Mouse (Mus musculus): ENCODE results near the gene Itih4. TPM values are rescaled to one million over a fixed set of nuclear protein-coding genes. Genes with fewer than 3 reads are reported as not detected.

Itih4 gene
- 1 to 10 TPM; 1.6 to 2.5 TPM for total RNA-seq (2021)

DNA sequence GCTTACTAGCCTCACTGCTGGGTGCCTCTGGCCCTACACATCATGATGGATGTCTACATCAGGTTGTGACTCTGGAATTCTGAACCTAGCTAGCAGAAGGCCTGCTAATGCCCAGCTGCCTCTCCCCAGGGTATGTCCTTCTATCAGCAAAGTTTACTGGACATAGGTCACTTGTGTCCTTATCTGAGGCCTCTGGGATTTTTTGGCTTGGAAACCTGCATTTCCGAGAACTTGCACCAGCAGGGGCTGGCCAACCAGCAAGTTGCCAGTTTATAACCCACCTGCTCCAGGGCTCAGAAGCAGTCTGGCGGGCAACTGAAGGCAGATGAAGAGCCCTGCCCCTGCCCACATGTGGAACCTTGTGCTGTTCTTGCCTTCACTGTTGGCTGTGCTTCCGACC, at the start of gene Itih4:
Itih4 (plus strand) TSS at position 273 of the 400 bp plus-strand sequence.
- DNase-seq, result no peak

DNA sequence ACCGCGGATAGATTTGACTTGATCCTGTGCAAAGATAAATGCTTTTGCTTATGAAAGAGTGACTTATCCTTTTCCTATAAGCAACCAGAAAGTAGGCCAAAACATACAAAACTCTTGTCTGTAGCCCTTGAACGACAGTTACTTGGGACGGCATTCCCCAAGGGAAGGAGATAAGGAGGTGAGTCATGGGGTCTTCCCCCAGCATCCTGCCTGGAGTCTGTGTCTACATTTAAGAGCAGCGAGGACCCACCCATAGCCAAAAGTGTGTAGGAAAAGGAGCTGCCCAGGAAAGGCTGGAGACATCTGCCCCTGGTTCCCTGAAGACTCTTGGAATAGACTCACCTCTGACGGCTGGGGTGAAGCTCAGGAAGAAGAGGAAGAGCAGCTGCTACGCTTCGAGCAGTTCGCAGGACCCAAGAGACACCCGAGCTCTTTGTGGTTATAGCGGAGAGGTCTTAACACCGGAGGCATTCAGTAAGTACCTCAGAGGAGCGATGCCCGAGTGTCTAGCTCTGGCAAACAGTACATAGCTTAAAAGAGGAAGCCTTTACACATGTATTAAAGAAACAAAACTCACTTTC, 48.8 kb upstream of the Itih4 start:
- DNase-seq, result no peak

DNA sequence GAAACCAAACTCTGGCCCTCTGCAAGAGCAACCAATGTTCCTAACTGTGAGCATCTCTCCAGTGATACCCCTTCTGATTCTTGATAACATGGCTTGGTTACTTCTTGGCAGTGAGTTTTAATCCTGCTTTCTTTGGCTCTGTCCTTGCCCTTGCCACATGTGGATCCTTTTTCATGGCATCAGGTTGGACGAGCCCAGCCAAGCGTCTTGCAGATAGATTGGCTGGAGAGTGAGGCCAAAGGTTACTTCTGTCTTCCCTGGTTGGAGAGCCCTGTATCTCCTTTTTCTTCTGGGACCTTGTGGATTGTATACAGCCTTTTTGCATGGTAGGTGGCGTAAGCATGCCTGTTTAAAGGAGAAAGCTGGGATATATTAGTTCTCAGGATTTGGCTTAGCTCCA, 42.6 kb upstream of the Itih4 start:
- DNase-seq, result no peak

DNA sequence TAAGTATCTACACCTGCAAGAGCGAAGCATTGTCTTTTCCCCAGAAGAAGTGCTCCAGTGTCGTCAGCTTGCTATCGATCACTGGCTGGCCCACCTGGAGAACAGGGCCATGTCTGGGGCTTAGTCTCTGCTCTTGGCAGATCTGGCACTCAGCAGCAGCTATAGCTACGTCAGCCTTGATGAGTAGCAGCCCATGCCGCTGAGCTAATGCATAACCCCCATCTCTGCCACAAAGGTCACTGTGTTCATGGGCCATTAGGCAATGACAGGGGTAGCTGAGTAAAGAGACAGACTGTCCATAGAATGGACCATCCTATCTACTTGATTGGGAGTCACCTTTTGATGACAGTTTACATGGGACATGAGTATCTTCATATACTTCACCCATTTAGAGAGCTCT, 35.8 kb upstream of the Itih4 start:
- DNase-seq, result no peak

DNA sequence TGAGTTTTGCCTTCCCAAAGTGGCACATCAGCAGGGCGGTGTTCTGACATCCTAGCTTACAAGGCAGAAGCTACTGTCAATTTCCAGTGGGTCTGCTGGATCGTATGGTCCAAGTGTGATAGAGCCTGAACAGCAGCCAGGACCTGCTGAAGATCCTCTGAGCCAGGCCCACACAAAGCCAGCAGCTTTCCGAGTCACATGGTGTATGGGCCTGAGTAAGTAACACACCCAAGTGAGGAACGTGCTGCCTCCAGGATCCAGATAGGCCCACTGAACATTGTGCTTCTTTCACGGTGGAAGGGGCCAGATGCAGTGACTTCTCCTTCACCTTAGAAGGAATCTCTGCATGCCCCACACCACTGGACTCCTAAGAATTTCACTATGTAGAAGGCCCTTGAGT, 34.0 kb upstream of the Itih4 start:
- DNase-seq, result no peak

DNA sequence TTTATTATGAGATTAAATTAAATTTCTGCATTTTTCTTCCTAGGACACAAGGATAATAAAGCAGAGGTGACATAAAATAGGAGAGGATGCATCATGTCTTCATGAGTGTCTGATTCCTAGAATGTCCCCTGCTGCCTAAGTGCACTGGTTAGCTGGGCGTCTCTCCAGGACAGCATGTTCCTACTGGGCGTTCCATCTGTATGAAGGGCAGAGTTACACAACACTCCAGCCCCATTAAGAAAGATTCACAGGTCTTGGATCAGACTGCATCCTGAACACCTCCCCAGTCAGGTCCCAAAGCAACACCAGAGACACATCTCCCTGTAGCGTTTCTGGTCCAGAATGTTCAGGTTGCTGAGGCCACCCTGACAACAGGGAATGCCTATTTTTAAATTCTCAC, 31.0 kb upstream of the Itih4 start:
- DNase-seq, result no peak

DNA sequence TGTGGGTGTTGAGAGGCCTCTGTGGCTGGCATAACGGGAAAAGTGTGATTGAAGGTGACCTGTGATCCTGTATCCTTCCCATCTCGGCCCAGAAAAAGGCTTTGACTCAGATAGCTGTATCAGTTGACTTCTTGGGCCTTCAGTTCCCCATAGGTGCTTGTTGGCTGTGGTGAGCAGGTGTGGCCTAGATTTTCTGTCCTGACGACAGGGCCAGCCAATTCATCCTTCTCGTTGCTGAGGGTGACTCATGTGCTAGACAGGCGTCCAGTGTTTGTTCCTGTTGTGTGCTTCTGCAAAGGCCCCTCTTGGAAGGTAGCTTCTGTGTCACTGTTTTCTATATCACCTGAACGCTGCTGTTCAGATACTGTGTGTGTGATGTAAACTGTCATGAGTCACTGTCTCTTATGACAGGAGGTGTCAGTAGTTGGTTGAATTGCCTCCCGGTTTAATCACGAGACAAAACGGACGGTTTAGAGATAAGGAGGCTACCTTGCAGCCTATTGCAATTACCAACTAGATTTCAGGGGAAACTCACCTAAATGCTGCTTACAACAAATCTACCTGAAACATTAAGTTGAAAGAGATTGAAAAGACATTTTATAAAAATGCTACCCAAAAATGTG, 29.3 kb upstream of the Itih4 start:
- no peak for DNase-seq

DNA sequence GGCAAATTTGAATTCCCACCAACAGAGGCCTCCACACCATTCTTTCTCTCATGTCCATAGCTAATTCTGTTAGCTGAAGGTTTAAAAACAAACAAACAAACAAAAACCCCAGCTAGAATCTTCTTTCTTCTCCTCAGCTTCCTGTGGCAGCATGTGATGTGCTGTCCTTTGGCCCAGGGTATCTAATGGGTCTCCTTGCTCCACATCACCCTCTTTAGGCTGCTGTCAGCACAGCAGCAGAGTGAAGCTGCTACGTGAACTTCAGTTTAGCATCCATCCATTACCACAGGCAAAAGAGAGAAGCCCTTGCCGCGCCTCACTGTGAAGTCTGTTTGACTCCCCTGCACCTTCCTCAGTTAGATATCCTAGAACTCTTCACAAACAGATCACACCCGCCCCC, 28.3 kb upstream of the Itih4 start:
- no peak for DNase-seq

DNA sequence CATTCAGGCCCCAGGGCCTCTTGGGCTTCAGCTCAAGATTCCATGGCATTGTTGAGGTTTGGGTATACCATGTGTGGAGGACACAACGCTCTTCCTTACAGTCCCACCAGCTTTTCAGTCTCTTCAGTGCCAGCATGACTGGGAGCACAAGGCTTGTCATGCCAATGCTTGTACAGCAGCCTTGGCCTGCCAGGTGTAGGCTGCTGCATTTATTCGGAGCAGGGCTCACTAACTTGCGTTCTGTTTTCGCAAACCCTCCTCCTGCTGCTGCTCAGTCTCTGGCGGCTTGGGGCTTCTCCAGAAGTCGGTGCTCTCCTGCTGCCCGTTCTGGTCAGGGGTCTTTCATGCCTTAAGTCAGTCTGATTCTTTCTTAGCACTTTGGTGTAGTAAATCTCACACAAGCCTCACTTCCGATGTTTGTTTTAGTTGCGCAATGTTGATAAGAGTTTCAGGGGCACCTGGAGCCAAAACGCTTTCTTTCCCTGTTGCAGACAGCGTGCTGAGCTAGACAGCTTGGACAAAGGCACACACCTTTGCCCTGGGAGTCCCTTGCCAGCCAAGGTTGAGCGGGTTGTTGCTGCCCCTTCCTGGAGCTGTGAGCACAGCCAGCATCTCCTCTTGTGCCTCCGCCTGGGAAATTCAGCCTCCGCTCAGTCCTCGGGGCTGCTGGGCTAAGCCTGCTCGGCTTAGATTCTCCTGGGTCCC, 24.7 kb upstream of the Itih4 start:
- DNase-seq, result no peak

DNA sequence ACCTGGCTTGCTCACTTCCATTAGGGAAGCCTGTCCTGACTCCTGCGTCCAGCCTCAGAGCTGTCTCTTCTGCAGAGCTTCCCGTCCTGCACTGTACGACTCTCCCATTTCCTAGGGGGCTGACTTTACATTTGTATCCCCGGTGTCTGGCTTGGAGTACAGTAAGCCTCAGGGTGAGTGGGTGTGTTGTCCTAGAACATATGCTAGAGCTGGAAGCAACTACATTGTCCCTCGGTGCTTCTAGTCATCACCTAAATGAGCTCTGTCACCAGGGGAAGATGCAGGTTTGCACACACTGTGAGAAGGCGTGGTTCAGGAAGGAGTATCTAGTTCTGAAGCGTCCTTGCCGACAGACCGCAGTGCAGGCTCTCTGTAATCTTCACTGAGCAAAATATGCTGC, 23.9 kb upstream of the Itih4 start:
- no peak for DNase-seq

DNA sequence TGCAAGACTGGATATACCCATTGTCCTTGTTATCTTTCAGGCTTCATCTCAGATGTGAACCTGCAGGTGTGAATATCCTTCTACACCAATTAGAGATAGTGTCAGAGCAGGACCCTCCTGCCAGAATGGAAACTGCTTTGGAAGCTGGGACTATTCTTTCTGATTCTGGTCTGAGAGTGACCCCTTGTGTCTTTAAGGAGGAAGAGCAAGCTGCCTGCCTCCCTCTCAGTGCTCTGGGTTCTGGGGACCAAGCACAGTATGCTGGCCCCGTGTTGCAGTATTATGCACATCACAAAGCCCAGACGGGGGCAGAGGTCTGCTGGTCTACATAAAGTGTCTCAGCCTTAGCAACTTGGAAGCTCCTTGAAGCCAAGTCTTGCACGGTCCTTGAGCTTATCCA, 21.0 kb upstream of the Itih4 start:
- DNase-seq, result no peak

DNA sequence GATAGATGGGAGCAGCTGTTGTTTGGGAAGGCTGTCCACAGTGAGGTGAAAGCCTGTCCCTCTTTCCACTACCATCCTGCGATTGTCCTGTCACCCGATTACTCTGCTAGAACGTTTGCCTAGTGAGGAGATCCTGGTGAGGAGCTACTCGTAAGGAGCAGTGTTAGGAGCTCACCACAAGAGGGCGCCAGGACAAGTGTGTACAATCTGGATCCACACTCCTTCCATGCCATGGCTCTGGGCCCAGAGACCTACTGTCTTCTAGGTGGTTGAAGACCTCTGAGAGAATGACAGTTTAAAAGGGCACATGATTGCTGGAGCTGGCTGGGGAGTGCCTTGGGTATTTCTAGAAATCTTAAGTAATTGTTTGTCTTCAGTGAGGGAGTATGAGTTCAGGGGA, 19.2 kb upstream of the Itih4 start:
- DNase-seq, result peak; percentile 87

DNA sequence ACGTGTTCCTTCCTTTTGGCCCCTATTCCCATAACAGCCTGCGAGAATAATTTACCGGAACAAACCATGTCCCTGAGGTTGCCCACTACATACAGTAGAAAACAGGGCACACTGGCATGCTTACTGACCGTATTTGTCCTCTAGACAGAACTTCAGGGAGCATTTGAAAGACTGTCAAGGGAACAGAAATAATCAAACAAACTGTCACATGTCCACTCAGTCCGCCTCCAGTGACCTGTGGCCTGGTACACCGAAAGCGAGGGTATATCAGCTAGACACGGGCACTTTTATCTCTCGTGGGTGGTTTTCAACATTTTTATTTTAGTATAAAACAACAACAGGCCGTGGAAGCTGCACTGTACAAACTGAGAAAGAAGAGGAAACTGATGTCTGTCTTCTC, 17.4 kb upstream of the Itih4 start:
- no peak for DNase-seq

DNA sequence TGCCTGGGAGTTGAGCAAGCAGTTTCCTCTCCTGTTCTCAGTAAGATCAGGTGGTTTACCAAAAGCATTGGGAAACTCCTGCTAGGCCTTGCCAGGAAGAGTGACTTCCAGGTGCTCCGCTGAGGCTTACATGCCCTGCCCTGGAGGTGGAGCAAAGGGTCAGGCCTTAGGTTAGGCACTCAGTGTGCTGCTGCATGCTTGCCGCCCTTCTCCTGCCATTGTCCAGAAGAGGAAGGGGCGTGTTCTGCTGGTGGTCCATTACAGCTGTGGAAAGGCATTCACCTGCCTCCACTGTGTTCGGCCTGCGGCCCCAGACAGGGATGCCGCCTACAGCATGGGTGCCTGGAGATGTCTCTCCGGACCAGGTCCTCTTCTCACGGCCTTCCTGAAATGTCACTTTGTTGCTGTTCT, 16.9 kb upstream of the Itih4 start:
- peak; percentile 47 for DNase-seq

DNA sequence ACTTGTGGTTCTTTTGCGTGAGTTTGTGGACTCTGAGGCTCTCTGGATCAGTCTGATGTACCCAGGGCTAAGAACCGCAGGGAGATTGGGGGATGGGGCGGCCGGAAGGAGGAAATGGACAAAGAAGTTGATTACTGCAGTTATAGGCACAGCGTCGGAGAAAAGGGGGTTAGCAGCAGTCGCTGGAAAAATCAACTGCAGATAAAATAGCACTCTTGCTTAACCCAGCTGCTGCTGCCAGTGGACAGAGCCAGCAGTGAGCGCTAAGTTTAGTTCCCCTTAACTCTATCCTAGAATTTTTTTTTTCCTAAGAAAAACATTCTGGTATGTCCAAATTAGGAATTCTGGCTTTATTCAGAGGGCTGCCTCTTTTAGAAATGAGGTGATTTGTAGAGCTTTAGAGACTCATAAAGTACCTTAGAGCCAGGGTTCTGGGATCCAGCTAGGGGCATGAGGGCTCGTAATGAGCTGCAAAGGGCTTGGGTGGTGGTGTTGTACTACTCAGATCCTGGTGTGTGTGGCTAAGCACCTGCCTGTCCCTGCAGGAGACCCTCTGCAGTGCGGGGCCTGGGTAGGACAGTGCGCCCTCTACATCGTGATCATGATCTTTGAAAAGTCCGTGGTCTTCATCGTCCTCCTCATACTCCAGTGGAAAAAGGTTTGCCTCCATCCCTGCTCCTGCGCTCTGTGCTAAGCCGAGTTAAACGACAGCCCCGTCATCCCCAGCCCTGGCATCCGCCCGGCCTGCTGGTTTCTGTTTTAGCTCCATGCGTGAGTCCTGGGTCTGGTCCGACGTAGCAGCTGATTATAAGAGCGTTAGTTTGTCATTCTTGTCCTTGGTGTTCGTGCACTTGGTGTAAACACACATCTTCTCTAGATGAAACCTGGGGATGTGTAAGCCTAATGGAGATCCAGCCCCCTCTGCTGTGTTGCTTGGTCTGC, 15.8 kb upstream of the Itih4 start:
- peak; percentile 56 for DNase-seq

DNA sequence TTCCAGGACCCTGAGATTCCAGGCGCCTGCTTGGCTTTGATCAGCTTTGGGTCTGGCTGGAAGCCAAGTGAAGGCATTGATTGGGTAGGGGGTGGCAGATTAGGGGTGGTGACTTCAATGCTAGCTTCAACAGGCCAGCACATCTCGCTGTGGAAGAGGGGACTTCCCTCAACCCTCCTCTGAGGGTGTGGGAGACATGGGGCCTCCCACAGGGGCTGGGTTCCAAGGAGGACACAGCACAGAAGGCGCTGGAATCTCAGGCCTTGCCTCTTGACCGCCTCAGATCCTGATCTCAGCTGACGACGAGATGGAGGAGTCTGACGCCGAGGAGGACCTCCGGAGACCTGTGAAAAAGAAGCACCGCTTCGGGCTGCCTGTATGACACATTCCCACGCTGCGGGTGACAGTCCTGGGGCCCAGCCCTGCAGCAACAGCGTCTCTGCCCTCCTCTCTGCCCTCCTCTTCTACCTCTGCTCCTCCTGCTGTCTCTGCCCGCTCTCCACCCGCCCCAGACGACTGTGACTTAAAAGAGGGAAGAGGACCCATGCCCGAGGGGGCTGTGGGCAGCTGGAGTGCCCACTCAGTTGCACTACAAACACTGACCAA, 12.1 kb upstream of the Itih4 start:
- DNase-seq, result no peak

DNA sequence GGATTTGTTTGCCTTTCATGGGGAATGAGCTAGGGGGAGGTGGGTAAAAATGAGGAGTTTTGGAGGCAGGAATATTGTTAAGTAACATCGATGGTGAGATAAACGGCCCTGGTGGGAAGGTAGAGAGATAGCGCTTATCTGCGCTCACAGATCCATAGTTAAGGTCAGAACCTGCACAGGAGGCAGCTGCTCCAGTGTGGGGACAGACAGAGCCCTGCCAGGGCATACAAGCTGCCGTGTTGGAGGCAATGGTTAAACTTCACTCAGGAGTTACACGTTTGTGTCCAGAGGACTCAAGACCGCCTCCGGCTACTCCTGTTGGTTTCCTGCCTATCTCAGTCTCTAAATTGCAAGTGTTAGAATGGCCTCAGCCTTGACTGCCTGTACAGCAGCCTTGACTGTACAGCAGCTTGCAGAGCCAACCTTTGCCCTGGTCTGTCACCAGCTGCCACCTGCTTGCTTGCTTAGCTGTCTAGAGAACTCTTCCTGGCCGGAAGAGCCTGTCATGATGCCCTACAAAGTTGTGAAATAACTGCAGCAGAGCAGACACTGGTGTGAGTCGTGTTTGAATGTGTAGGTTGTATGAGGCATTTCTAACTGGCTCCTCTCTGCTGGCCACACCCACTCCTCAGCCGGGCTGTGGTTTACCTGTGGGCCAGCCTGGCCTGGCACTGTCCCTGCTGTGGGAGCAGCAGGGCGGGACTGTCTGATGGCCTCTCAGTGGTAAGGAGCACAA, 11.0 kb upstream of the Itih4 start:
- DNase-seq, result no peak

DNA sequence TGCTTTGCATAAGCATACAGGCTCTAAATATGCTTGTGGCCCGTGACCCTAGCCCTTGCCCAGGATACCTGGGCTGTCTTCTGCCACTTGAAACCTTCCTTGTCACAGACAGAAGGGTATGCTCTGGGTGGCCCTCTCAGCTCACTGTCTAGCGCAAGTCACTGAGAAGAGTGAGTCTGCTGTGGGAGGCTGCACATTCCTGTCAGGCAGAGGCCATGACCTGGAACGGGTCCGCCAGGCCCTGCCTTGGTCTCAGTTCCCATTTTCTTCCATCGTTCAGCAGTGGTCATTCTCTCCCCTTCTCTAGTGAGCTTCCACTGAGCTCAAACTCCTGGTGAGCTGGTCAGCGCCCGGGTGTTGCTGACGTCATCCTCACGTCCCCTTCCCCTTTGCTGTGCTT, 10.3 kb upstream of the Itih4 start:
- DNase-seq, result no peak

DNA sequence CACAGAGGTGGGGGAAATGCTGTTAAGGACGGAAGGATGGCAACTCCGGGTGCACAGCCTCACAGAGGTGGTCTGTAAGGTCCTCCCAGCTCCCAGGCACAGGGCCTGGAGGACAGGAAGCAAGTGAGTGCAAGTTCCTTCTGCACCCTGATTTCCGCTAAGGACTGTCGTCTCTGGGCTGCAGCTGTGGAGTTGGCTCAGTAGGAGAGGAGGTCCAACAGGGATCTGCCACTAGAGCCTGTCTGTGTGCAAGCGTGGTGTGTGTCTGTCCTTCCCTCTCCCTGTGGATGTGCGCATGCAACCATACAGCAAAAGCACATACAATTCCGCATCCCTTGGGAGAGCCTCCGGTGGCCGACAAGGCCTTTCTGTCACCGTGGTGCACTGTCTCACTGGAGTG, 9.8 kb upstream of the Itih4 start:
- no peak for DNase-seq

DNA sequence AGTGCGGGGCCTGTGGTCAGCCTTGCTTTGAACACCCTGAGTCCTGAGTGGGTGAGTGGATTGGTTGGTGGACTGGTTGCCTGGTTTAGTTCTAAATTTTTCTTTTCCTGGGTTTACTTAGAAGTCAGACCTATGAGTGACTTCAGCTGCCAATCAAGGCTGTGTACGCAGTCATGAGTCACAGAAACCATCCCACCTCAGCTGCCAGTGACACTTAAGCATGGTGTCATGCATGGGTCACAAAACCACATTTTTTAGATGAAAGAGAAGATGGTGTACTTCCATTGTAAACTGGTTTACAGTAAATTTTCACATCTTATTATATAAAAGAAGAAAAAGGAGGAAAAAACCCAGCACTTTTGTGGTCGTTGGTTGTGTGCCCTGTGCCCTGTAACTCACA, 8.4 kb upstream of the Itih4 start:
- no peak for DNase-seq

DNA sequence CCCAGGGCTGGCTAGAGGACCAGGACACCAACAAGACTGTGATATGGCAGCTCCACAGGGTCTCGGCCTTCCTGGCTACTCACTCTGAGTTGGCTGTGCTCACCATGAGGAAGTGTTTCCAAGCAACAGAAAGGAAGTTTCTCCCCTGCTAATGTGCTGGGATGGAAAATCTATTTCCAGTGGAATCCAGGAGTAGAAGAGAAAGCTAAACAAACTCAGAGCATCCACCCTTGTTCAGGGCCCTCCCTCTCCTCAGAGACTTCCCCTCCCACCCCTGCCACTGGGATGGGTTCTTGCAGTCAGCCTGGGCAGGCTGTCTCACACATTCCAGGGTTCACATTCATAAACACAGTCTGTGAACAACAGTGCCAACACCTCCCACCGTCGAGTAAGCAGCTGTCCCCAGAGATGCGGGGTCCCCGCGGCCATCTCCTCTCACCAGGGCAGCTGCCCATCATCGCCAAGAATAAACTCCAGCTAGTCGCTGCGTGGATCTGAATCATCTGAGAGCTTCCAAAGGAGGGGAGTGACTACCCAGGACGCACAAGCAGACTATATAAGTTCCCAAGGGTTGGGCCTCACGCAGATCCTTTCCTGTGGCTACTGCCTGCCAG, 7.2 kb upstream of the Itih4 start, which contains the start of gene Mustn1:
Mustn1 (plus strand) TSS at position 243 of the 614 bp plus-strand sequence.
- peak; percentile 61 for DNase-seq
